Mouse (Mus musculus) spleen, adult 2 months (tissue): ENCODE data around the gene Glis2. TPM values are rescaled to one million over a fixed set of nuclear protein-coding genes. Genes with fewer than 3 reads are reported as not detected.

Experiments used
- DNase-seq, 2 experiments: peaks; one replicate each; pipeline versions ENCODE4 v3.0.0 to v3.0.0-alpha.2; 2012 to 2021; ENCODE audit warnings: low spot score in 2 of 2, low read depth in 1 of 2
- H3K27ac ChIP-seq: fragments of 200-500 bp; 2 replicates; pipeline ENCODE4 v1.5.1; 2012; ENCODE audit warnings: low read length, inconsistent platforms; ENCODE audit not compliant: insufficient read depth
- H3K27me3 ChIP-seq: fragments of 200-500 bp; 2 replicates; pipeline ENCODE4 v1.6.1; 2012; ENCODE audit warnings: mild to moderate bottlenecking, moderate library complexity, low read length, inconsistent platforms; ENCODE audit not compliant: control insufficient read depth, insufficient read depth
- H3K36me3 ChIP-seq: fragments of 200-500 bp; 2 replicates; pipeline ENCODE4 v1.6.1; 2012; ENCODE audit warnings: mild to moderate bottlenecking, low read length, inconsistent platforms; ENCODE audit not compliant: control insufficient read depth, insufficient read depth
- H3K4me1 ChIP-seq: fragments of 200-500 bp; 2 replicates; pipeline ENCODE4 v1.6.1; 2011; ENCODE audit warnings: inconsistent platforms; ENCODE audit not compliant: control insufficient read depth, insufficient read depth, insufficient read length
- H3K4me3 ChIP-seq: fragments of 200-500 bp; 2 replicates; pipeline ENCODE4 v1.5.1; 2011; ENCODE audit warnings: mild to moderate bottlenecking, inconsistent platforms; ENCODE audit not compliant: insufficient read depth, insufficient read length; ENCODE audit errors: extremely low read depth
- CTCF ChIP-seq: fragments of 200-500 bp; IDR thresholded peaks from 2 replicates; pipeline ENCODE4 v1.5.1; 2011; ENCODE audit warnings: mild to moderate bottlenecking, inconsistent platforms; ENCODE audit not compliant: insufficient read depth, insufficient read length, insufficient replicate concordance; ENCODE audit errors: extremely low read depth
- POLR2A ChIP-seq: fragments of 200-500 bp; IDR thresholded peaks from 2 replicates; pipeline ENCODE4 v1.6.1; 2011; ENCODE audit warnings: low read depth, low read length, inconsistent platforms
- WGBS: fragments of 180-500 bp; shearing (Covaris S2); methylation state at CpG from one replicate; pipeline ENCODE4 v1.1.7; 2018; 5-methylcytosine and 5-hydroxymethylcytosine counted together
- polyA plus RNA-seq: library from polyadenylated mRNA; depleted of rRNA; stranded (reverse); fragments of >200 nt; gene quantifications from 2 replicates; pipeline ENCODE4 v1.2.3, GENCODE M21; 2012

Gene Glis2
- polyA plus RNA-seq, 1 experiment, result 11.9 TPM

DNA sequence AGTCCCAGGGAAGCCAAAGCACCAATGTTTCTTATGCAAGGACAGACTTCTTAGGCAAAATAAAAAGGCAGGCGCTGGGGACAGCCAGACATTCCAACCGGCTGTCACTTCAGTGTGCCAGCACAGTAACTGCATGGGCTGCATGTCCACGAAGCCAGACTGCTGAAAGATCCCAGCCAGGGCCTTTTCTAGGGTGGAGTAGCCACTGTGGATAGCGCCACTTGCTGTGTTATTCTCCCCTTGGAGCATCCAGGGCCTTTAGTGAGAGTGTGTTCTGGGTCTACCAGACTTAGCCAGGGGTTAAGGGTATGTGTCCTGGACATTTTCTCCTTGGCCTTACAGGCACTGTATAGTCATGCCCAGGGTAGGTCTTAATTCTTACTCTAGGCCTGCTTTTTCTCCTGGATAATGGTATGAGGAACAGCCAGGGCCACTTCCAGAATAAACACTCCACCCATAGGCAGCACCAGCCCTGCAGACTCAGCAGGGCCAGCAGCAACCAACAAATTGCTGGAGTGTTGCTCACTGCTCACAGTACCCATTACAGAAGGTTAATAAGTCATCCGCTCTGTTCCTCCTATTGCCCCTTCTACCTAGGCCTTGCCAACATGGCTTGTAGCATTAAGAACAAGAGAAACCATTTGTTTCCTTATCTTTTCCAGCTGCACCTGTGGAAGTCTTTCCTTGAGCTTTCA, 6.8 kb upstream of the Glis2 start:
- WGBS, result 83% methylated on average over 5 of the region's 5 CpGs
- DNase-seq, result no peak
- H3K4me1 ChIP-seq, result peaks cover 6% of the 10 kb centered on the region; the same call in 1 of the 2 replicates
- no peak overlapping the region for H3K4me3 ChIP-seq
- no peaks in the 10 kb centered on the region for H3K36me3 ChIP-seq
- TF ChIP-seq POLR2A (no peak), CTCF (no peak)
- H3K27me3 ChIP-seq, result no peaks in the 10 kb centered on the region
- peak overlapping the region; percentile 30; the same call in 1 of the 2 replicates for H3K27ac ChIP-seq

- H3K4me3 ChIP-seq, result no peak overlapping the region
- DNase-seq, result no peak
- peaks cover 12% of the 10 kb centered on the region for H3K27me3 ChIP-seq
- no peak for TF ChIP-seq POLR2A
- H3K27ac ChIP-seq, result no peak overlapping the region
- no peaks in the 10 kb centered on the region for H3K36me3 ChIP-seq
- peaks cover 3% of the 10 kb centered on the region; the same call in 1 of the 2 replicates for H3K4me1 ChIP-seq
- whole genome bisulfite sequencing, result 95% methylated on average over 9 of the region's 9 CpGs
Measured at GRCm38 (mm10) chr16:4590236-4590635, 4.3 kb upstream of the Glis2 start.

- no peaks in the 10 kb centered on the region for H3K36me3 ChIP-seq
- 44% methylated on average over 32 of the region's 32 CpGs for WGBS
- no peak overlapping the region for H3K27ac ChIP-seq
- H3K4me1 ChIP-seq, result no peaks in the 10 kb centered on the region; the same call in 1 of the 2 replicates
- H3K4me3 ChIP-seq, result peak overlapping the region; percentile 61; the same call in 1 of the 2 replicates
- H3K27me3 ChIP-seq, result peaks cover 12% of the 10 kb centered on the region
- TF ChIP-seq POLR2A (no peak), CTCF (no peak)
- DNase-seq, result peak in 1 of 2 experiments; percentile 44
Measured at GRCm38 (mm10) chr16:4592909-4593875, 1.3 kb upstream of the Glis2 start.

GRCm38 (mm10) chr16:4594814-4595526, 457 bp downstream of the Glis2 start:
- H3K27me3 ChIP-seq, result peaks cover 12% of the 10 kb centered on the region
- H3K4me3 ChIP-seq, result peak overlapping the region; percentile 61
- no peak for TF ChIP-seq POLR2A
- no peak for TF ChIP-seq CTCF
- H3K27ac ChIP-seq, result 0 out of 2 replicates have a peak overlapping the region, but pooled peaks have one; percentile 39
- H3K4me1 ChIP-seq, result no peaks in the 10 kb centered on the region; the same call in 1 of the 2 replicates
- H3K36me3 ChIP-seq, result no peaks in the 10 kb centered on the region
- 2% methylated on average over 47 of the region's 52 CpGs for WGBS
- DNase-seq, result no peak

DNA sequence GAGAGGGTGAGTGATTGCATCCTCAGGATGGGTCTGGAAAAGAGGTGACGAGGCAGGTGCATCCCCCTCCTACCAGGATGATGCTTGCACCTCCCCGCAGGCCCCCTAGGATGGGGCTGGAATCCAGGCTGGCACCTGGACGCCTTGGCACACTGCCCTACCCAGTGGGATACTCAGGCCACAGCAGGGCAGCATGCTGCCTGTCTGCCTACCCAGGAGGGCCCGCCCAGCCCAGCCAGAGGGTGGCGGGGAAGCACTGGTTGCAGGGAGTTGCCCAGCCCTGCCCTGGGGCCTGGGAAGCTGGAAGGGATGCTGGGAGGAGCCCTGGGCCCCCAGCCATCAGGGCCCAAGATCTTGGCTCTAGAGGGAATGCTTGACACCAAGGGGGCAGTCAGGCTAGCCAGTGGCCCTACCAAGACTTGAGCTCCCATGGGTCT, 1.0 kb downstream of the Glis2 start:
- TF ChIP-seq CTCF (no peak), POLR2A (no peak)
- Histone ChIP-seq H3K36me3 (no peaks in the 10 kb centered on the region), H3K4me1 (no peaks in the 10 kb centered on the region; the same call in 1 of the 2 replicates), H3K4me3 (peak overlapping the region; percentile 61; the same call in 1 of the 2 replicates), H3K27me3 (peaks cover 12% of the 10 kb centered on the region), H3K27ac (0 out of 2 replicates have a peak overlapping the region, but pooled peaks have one; percentile 4)
- 85% methylated on average over 5 of the region's 5 CpGs for WGBS
- DNase-seq, result no peak

DNA sequence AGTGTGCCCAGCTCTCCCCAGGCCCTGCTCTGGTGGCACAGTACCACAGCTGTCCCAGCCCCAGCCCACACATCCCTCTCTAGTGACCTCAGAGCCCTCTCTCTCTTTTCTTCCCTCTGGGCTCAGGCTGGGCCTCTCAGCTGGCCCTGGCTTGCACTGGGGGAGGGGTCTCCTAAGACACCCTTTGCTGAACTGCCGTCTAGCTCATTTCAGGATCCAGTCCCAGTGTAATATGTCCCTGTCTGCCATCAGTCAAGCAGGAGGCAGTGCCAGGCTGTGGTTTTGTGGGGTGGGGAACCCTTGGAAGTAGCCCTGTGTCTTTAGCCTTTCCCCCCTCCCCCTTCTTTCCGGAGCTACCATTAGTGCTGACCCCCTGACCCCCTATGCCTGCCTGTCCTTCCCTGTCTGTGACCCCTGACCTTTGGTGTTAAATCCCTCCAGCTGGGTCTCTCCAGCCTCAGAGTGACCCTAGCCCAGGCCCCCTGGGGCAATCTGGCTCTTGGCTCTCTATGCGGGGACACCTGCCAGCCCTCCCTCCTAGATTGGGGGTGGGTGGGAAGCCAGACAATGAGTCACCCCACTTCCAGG, 1.7 kb downstream of the Glis2 start:
- TF ChIP-seq CTCF (no peak), POLR2A (no peak)
- Histone ChIP-seq H3K4me3 (no peak overlapping the region), H3K4me1 (no peaks in the 10 kb centered on the region; the same call in 1 of the 2 replicates), H3K27ac (0 out of 2 replicates have a peak overlapping the region, but pooled peaks have one; percentile 4), H3K36me3 (no peaks in the 10 kb centered on the region), H3K27me3 (peaks cover 12% of the 10 kb centered on the region)
- 66% methylated on average over 3 of the region's 3 CpGs for WGBS
- DNase-seq, result no peak
